Mouse (Mus musculus) right cerebral cortex, postnatal 10 days (tissue): Measurements from ENCODE around the gene B3gnt9.

ENCODE experiments used
- DNase-seq, 2 experiments: peaks; one replicate each; pipeline ENCODE4 v3.0.0; 2021; ENCODE audit warnings: low spot score in 2 of 2

The B3gnt9 gene

GRCm38 (mm10) chr8:105282239-105282638, 27.3 kb upstream of the B3gnt9 start:
- no peak for DNase-seq

GRCm38 (mm10) chr8:105281821-105282220, 26.9 kb upstream of the B3gnt9 start:
- no peak for DNase-seq

GRCm38 (mm10) chr8:105280567-105280966, 25.6 kb upstream of the B3gnt9 start:
- no peak for DNase-seq

GRCm38 (mm10) chr8:105278911-105279334, 24.0 kb upstream of the B3gnt9 start:
- peak; percentile 88 to 90 for DNase-seq

GRCm38 (mm10) chr8:105276292-105277120, 21.6 kb upstream of the B3gnt9 start:
- DNase-seq: peak in 1 of 2 experiments; percentile 71

GRCm38 (mm10) chr8:105275840-105276239, 20.9 kb upstream of the B3gnt9 start, which contains the start of gene Nol3:
Gene Nol3 (plus strand): TSS chr8:105276140.
- no peak for DNase-seq

GRCm38 (mm10) chr8:105275387-105275786, 20.4 kb upstream of the B3gnt9 start:
- DNase-seq: no peak

GRCm38 (mm10) chr8:105270916-105271186, 15.9 kb upstream of the B3gnt9 start:
- DNase-seq: peak in 1 of 2 experiments; percentile 23

GRCm38 (mm10) chr8:105270101-105270915, 15.4 kb upstream of the B3gnt9 start:
- no peak for DNase-seq

- no peak for DNase-seq
Measured at GRCm38 (mm10) chr8:105269461-105269947, 14.6 kb upstream of the B3gnt9 start, which contains the start of gene Hsf4. Gene Hsf4 (plus strand): TSS chr8:105269801.

GRCm38 (mm10) chr8:105269075-105269458, 14.1 kb upstream of the B3gnt9 start:
- peak in 1 of 2 experiments; percentile 29 for DNase-seq

- peak; percentile 93 to 94 for DNase-seq
Measured at GRCm38 (mm10) chr8:105268342-105269074, 13.6 kb upstream of the B3gnt9 start.

- no peak for DNase-seq
Measured at GRCm38 (mm10) chr8:105266775-105267174, 11.8 kb upstream of the B3gnt9 start.

- no peak for DNase-seq
Measured at GRCm38 (mm10) chr8:105265128-105265527, 10.2 kb upstream of the B3gnt9 start.

GRCm38 (mm10) chr8:105264024-105264982, 9.3 kb upstream of the B3gnt9 start, which contains the start of the genes Tradd and Fbxl8:
Gene Tradd (minus strand): TSS chr8:105264609.
Gene Fbxl8 (plus strand): TSS chr8:105264648.
- peak in 1 of 2 experiments; percentile 54 for DNase-seq

- no peak for DNase-seq
Measured at GRCm38 (mm10) chr8:105263244-105263912, 8.4 kb upstream of the B3gnt9 start.

- peak in 1 of 2 experiments; percentile 24 for DNase-seq
Measured at GRCm38 (mm10) chr8:105261326-105261980, 6.5 kb upstream of the B3gnt9 start.

- DNase-seq: peak in 1 of 2 experiments; percentile 24
Measured at GRCm38 (mm10) chr8:105260371-105261099, 5.6 kb upstream of the B3gnt9 start.
